Mouse (Mus musculus) heart, embryonic 11.5 days (tissue): ENCODE results near the gene Dlgap1. TPM values are rescaled to one million over a fixed set of nuclear protein-coding genes. Genes with fewer than 3 reads are reported as not detected.
A peak's percentile ranks its signal among the peaks of the same experiment; 100 is the strongest.

ENCODE experiments used
- ATAC-seq: fragments of 200-750 bp; cut with Nextera tagmentation; replicated peaks from 2 replicates; pipeline ENCODE4 v1.8.0; 2017; ENCODE audit warnings: moderate library complexity; ENCODE audit not compliant: insufficient number of reproducible peaks, low FRiP score, low TSS enrichment
- H3K27ac ChIP-seq: fragments of 300-500 bp; sonication (generic); 2 replicates; pipeline ENCODE4 v1.5.1; 2014; ENCODE audit warnings: mild to moderate bottlenecking, low read depth, low read length
- H3K27me3 ChIP-seq: fragments of 300-500 bp; sonication (generic); 2 replicates; pipeline ENCODE4 v1.6.1; 2014; ENCODE audit warnings: mild to moderate bottlenecking, low read length, mixed read lengths; ENCODE audit not compliant: control insufficient read depth, insufficient read depth
- H3K36me3 ChIP-seq: fragments of 300-500 bp; sonication (generic); 2 replicates; pipeline ENCODE4 v1.6.1; 2014; ENCODE audit warnings: mild to moderate bottlenecking, low read length, moderate library complexity, mixed read lengths; ENCODE audit not compliant: control insufficient read depth, insufficient read depth
- H3K4me1 ChIP-seq: fragments of 300-500 bp; sonication (generic); 2 replicates; pipeline ENCODE4 v1.6.1; 2014; ENCODE audit warnings: low read length; ENCODE audit not compliant: control insufficient read depth, insufficient read depth
- H3K4me2 ChIP-seq: fragments of 300-500 bp; sonication (generic); 2 replicates; pipeline ENCODE4 v1.6.1; 2014; ENCODE audit warnings: mild to moderate bottlenecking, moderate library complexity
- H3K4me3 ChIP-seq: fragments of 300-500 bp; sonication (generic); 2 replicates; pipeline ENCODE4 v1.5.1; 2014; ENCODE audit warnings: low read depth, low read length
- H3K9ac ChIP-seq: fragments of 300-500 bp; sonication (generic); 2 replicates; pipeline ENCODE4 v1.6.1; 2014; ENCODE audit warnings: mild to moderate bottlenecking, low read depth, low read length, moderate library complexity
- H3K9me3 ChIP-seq: fragments of 300-500 bp; sonication (generic); replicated peaks from 2 replicates; pipeline ENCODE4 v1.6.1; 2016; ENCODE audit warnings: low read length; ENCODE audit not compliant: control insufficient read depth
- whole genome bisulfite sequencing: fragments of 180-500 bp; shearing (Covaris S2); extraction: QIAGEN DNeasy Blood & Tissue Kit; methylation state at CpG from one replicate; pipeline ENCODE4 v1.1.7; 2014; ENCODE audit not compliant: insufficient replicate concordance; 5-methylcytosine and 5-hydroxymethylcytosine counted together
- polyA plus RNA-seq: library from polyadenylated mRNA; unstranded; fragments of >200 nt; fragmentation: Nextera tagmentation; extraction: Ambion mirVana; gene quantifications from 2 replicates; pipeline ENCODE4 v1.2.1, GENCODE M21; 2014

The Dlgap1 gene
- polyA plus RNA-seq, 1 experiment from 2014 or later = 1.3 TPM

DNA sequence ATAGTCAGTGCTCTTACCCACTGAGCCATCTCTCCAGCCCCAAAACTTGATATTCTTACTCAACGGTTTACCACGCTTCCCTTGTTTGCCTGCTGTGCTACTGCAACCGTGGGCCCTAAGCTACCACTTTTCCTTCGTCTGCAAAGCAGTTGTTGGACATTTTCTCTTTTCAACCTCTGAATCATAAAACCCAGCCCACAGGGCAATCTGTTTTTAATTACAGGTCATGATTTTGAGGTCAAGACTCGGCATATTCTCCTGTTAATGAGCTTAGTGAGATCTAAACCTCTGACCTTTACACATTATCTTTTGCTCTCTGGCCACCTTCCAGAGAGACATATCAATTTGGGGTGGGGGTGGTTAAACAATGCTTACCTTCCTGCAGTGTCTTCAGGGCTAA, 869.7 kb downstream of the Dlgap1 start:
- no peak overlapping the region for H3K9ac ChIP-seq
- 72% methylated on average over 5 of the region's 5 CpGs for WGBS
- H3K36me3 ChIP-seq = peaks cover 8% of the 10 kb centered on the region; the same call in 1 of the 2 replicates
- ATAC-seq = no peak
- no peak overlapping the region for H3K27ac ChIP-seq
- H3K27me3 ChIP-seq = no peaks in the 10 kb centered on the region
- no peak overlapping the region for H3K4me3 ChIP-seq
- no peaks in the 10 kb centered on the region for H3K4me1 ChIP-seq
- no peaks in the 10 kb centered on the region for H3K9me3 ChIP-seq
- H3K4me2 ChIP-seq = no peak overlapping the region

DNA sequence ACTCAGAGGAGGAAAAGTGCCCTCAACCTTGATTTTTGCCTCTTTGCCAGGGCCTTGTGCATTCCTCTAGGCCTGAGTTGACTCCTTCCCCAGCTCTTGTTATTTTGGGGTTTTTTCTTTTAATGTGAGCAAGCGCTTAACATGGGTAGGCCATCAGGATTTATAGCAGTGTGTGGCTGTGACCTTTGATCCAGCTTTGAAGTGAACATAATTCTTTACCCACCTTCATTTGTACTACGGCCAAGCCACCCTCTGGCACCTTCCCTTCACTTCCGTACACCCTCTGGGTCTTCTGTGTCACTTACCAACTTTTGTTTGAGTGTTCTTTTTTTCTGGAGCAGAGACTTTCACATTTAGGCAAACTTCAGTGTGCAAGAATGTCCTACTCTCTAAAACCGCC, 874.4 kb downstream of the Dlgap1 start:
- H3K4me3 ChIP-seq = no peak overlapping the region
- H3K27me3 ChIP-seq = no peaks in the 10 kb centered on the region
- H3K4me1 ChIP-seq = peaks cover 3% of the 10 kb centered on the region; the same call in 1 of the 2 replicates
- H3K4me2 ChIP-seq = no peak overlapping the region
- H3K36me3 ChIP-seq = peaks cover 18% of the 10 kb centered on the region; the same call in 1 of the 2 replicates
- ATAC-seq = no peak
- H3K9me3 ChIP-seq = no peaks in the 10 kb centered on the region
- 92% methylated on average over 4 of the region's 4 CpGs for WGBS
- H3K27ac ChIP-seq = no peak overlapping the region
- H3K9ac ChIP-seq = no peak overlapping the region

GRCm38 (mm10) chr17:70844971-70845370, 876.1 kb downstream of the Dlgap1 start:
- Histone ChIP-seq H3K9ac (no peak overlapping the region), H3K27ac (no peak overlapping the region), H3K4me1 (peaks cover 3% of the 10 kb centered on the region; the same call in 1 of the 2 replicates), H3K27me3 (no peaks in the 10 kb centered on the region), H3K4me2 (no peak overlapping the region), H3K36me3 (peaks cover 15% of the 10 kb centered on the region; the same call in 1 of the 2 replicates), H3K4me3 (no peak overlapping the region), H3K9me3 (no peaks in the 10 kb centered on the region)
- 74% methylated on average over 10 of the region's 10 CpGs for WGBS
- ATAC-seq = no peak

DNA sequence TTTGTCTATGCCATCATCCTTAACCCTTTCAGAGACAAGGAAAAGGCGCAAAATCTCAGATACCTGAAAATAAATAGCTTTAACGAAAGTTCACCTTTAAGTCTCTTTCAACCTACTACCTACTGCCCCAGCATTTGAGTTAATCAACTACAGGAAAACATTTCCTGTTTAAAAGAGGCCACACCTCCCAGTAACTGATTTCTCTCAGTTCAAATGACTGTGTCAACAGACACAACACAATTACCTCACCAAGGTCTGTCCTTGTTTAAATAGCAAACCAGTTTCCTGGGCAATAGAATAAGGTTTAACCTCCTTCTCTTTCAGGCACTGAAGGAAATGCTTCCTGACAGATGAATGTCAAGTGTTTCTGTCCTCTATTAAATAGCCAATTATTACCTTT, 876.7 kb downstream of the Dlgap1 start:
- H3K27ac ChIP-seq = no peak overlapping the region
- no peak overlapping the region for H3K9ac ChIP-seq
- H3K4me3 ChIP-seq = no peak overlapping the region
- H3K36me3 ChIP-seq = peaks cover 13% of the 10 kb centered on the region; the same call in 1 of the 2 replicates
- H3K4me2 ChIP-seq = no peak overlapping the region
- no peaks in the 10 kb centered on the region for H3K9me3 ChIP-seq
- no peak for ATAC-seq
- H3K4me1 ChIP-seq = peaks cover 3% of the 10 kb centered on the region; the same call in 1 of the 2 replicates
- WGBS = 72% methylated on average over 2 of the region's 2 CpGs
- no peaks in the 10 kb centered on the region for H3K27me3 ChIP-seq

DNA sequence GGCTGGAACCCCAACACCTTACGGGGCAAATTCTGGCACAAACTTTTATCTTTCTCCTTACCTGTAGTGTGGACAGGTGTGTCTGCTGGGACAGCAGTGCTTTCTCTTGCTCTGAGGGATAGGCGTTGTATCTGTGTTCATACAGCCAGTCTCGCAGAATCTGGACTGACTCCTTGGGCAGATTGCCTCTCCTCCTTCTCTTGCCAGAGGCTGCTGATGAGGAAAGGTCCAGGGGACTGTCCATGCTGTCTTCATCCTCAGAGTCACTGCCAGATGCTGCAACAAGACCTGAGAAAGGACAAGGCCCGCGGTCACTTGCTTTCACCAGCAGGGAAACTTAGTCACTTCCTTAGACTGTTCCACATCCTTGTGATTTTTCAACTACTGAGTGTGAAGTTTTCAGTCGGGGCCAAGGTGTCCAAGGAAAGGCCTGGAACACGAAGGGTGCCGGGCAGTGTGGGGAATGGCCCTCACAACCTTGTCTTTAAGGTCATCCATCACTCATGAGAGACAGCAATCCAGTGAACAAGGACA, 877.3 kb downstream of the Dlgap1 start:
- ATAC-seq = no peak
- H3K27me3 ChIP-seq = no peaks in the 10 kb centered on the region
- H3K9me3 ChIP-seq = no peaks in the 10 kb centered on the region
- 0 out of 2 replicates have a peak overlapping the region, but pooled peaks have one; percentile 11 for H3K4me2 ChIP-seq
- H3K4me1 ChIP-seq = peaks cover 3% of the 10 kb centered on the region; the same call in 1 of the 2 replicates
- H3K4me3 ChIP-seq = no peak overlapping the region
- H3K27ac ChIP-seq = no peak overlapping the region
- H3K9ac ChIP-seq = no peak overlapping the region
- H3K36me3 ChIP-seq = peaks cover 12% of the 10 kb centered on the region; the same call in 1 of the 2 replicates
- WGBS = 66% methylated on average over 8 of the region's 8 CpGs

- Histone ChIP-seq H3K27me3 (no peaks in the 10 kb centered on the region), H3K36me3 (peaks cover 12% of the 10 kb centered on the region; the same call in 1 of the 2 replicates), H3K4me1 (peaks cover 3% of the 10 kb centered on the region; the same call in 1 of the 2 replicates), H3K4me3 (peak overlapping the region; percentile 16; the same call in 1 of the 2 replicates), H3K9ac (no peak overlapping the region), H3K27ac (no peak overlapping the region), H3K9me3 (no peaks in the 10 kb centered on the region), H3K4me2 (peak overlapping the region; percentile 61)
- ATAC-seq = no peak
- WGBS = 6% methylated on average over 4 of the region's 4 CpGs
Measured at GRCm38 (mm10) chr17:70847086-70847485, 878.2 kb downstream of the Dlgap1 start.

GRCm38 (mm10) chr17:70847751-70848510, 879.1 kb downstream of the Dlgap1 start:
- H3K9me3 ChIP-seq = no peaks in the 10 kb centered on the region
- H3K27ac ChIP-seq = peak overlapping the region; percentile 95
- WGBS = 1% methylated on average over 17 of the region's 17 CpGs
- peak overlapping the region; percentile 98 for H3K4me2 ChIP-seq
- ATAC-seq = no peak
- peaks cover 3% of the 10 kb centered on the region; the same call in 1 of the 2 replicates for H3K4me1 ChIP-seq
- H3K36me3 ChIP-seq = peaks cover 10% of the 10 kb centered on the region; the same call in 1 of the 2 replicates
- H3K4me3 ChIP-seq = peak overlapping the region; percentile 66
- H3K9ac ChIP-seq = peak overlapping the region; percentile 81
- no peaks in the 10 kb centered on the region for H3K27me3 ChIP-seq

DNA sequence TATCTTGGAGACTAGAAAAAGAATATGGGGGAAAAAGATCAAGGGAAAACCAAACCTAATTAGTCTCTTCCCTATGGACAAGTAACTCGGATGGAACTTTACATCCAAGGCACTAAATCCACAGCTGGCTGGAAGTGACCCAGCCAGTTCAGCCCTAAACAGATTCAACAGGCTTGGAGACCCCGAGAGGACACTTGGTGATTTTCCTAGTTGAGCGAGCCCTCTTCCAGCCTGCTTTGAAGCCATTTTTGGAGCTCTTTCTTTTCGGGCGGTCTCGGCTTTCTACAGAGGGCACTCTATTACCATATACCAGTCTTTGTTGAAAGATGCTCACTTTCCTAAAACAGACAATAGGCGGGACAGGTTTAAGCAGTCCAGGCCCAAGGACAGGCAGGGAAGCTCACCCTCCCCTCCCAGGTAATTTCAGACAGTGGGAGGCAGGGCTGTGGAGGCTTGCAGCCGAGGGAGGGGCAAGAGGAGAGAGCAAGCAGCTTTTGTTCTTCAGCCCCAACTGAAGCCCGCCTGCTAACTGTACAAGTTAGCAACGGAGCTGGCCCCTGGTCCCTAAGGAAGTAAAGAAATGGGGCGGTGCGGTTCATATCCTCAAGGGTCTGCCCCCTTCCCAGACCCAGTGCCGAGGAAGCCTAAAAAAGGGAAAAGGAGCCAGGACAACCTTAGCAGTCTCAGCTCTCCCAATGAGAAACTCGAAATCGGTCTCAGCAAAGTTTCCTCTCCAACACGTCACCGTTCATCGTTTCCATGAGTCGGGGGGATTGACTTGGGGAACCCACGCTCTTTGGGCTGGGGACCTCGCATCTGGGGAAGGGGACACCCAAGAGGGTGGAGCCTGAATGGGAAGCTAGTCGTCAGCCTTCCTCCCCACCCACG, 879.9 kb downstream of the Dlgap1 start:
- Histone ChIP-seq H3K4me1 (peaks cover 3% of the 10 kb centered on the region; the same call in 1 of the 2 replicates), H3K4me2 (peak overlapping the region; percentile 98), H3K9ac (peak overlapping the region; percentile 81), H3K27me3 (no peaks in the 10 kb centered on the region), H3K27ac (peak overlapping the region; percentile 95), H3K9me3 (no peaks in the 10 kb centered on the region), H3K36me3 (peaks cover 7% of the 10 kb centered on the region; the same call in 1 of the 2 replicates), H3K4me3 (peak overlapping the region; percentile 66)
- ATAC-seq = no peak
- WGBS = under 1% methylated on average over 23 of the region's 23 CpGs
